Mouse (Mus musculus): ENCODE measurements around the gene Htra3.

DNA sequence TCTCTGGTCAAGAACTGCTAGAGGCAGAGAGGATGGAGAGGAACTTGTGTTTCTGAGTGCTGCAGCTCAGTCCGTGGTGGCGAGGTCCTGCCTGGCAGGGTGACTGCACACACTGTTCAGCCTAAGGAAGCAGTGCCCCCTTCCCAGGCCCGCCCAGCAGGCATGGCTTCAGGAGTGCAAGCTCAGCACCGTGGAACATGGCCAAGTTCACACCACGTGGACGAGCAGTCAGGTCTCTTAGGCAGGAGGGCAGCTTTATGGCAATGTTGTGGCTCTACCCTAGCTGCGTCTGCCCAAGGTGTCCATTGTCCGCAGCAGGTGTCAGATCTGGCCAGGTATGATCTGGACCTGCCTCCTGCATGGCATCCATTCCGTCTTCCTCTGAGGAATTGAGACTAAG lies 68.4 kb downstream of the Htra3 start:
- TF ChIP-seq CTCF (IDR thresholded peaks at IDR 0.05; ENCODE audit: low read depth) = no peak
- TF ChIP-seq EP300 (IDR thresholded peaks at IDR 0.05; ENCODE audit: low read depth) = no peak
